Mouse (Mus musculus): ENCODE measurements around the gene Spata16. TPM values are rescaled to one million over a fixed set of nuclear protein-coding genes. Genes with fewer than 3 reads are reported as not detected.

Gene Spata16
- total RNA-seq, 1 experiment from 2014 or later, result not detected

GRCm38 (mm10) chr3:26972105-26972504 is 334.7 kb downstream of the Spata16 start:
- peak; percentile 78 for DNase-seq

DNA sequence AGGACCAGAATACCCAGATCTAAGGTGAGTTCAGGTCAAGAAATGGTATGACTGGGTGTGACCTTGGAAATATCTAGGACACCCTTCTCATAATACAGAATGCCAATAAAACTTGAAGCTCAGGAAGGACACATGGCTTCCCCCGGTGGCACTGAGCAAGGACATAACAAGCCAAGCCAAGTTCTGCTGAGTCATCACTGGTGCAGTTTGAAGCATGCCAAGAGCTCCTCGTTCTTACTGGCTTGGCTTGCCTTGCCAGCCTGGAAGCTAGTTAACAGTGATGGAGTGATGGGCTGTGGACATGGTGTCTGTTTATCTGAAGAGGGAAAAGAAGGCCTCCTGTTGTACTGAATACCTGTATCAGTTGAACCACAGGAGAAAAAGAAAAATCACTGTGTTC is 342.2 kb downstream of the Spata16 start:
- DNase-seq, result peak; percentile 49

GRCm38 (mm10) chr3:26980371-26980770 is 343.0 kb downstream of the Spata16 start:
- DNase-seq, result no peak

DNA sequence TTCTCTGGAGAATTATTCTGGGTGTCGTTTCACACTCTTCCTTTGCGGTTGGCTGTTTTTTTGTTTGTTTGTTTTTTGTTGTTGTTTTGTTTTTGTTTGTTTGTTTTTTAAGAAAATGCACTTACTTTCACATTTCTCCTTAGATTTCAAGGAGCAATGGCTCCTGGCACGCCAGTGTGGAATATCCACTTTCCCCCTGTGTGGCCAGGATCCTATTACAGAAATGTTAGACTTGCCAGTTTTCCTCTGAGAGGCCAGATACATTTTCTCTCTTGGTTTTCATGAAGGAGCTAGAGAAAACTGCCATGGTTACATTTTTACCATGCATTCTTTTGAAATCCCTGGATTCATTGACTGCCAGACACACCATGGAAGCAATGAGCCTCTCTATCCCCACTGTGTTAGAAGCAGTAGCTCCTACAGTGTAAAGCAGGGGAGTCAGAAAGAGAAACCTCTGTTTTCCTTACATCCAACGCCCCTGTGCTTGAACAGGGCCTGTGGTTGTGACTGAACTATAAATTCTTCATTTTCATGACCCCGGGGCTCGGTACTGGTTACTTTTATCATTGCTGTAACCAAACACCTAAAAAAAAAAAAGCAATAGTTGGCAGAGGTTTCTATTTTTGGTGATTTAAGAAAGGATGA is 344.7 kb downstream of the Spata16 start:
- DNase-seq, result no peak

- DNase-seq, result no peak
Measured at GRCm38 (mm10) chr3:26983749-26984148, 346.3 kb downstream of the Spata16 start.

DNA sequence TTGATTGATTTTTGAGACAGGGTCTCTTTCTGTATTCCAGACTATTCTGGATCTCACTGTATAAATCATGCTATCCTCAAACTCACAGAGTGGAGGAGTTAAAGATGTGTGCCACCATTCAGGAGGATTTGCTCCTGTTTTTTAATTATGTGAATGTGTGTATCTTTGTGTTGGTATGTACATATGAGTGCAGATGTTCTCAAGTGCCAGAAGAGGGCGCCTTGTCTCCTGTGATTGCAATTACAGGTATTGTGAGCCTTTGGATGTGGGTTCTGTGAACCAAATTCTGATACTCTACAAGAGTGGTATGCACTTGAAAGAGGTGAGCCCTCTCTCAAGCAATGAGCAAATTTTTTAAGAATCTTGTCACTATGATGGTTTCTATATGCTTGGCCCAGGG is 369.4 kb downstream of the Spata16 start:
- DNase-seq, result no peak

DNA sequence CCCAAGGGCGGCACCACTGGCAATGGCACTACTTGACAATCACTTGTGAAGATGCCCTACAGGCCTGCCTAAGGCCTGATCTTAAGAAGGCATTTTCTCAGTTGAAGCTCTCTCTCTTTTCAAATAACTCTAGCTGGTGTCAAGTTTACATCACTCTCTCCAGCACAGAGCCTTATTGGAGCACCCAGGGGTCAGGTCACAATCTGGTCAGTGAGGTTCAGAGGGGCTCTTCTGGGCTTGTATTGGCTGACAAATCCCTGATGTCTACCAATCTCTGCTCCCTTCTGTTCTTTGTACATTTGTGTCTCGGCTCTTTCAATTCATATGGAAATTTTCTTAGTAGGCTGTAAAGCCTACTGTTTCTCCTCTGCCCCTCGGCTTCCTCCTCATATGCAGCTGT is 390.5 kb downstream of the Spata16 start:
- no peak for DNase-seq

DNA sequence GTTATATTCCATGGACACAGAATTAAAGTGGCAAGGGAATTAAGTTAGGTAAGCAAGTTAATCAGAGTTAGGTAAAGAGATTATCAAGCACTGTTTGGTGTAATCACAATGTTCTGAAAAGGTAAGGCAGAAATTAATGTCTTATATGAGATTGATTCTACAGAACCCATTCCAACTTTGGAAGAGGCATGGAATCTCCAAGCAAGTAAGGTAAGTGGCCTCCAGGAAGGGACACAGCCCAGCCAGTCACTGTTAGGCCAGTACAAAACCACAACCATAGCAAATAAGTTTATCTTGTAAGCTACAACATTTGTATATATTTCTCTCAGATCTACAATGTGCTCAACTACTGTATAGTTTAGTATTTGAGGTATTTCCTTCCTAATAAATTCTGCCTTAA is 391.1 kb downstream of the Spata16 start:
- DNase-seq, result no peak

DNA sequence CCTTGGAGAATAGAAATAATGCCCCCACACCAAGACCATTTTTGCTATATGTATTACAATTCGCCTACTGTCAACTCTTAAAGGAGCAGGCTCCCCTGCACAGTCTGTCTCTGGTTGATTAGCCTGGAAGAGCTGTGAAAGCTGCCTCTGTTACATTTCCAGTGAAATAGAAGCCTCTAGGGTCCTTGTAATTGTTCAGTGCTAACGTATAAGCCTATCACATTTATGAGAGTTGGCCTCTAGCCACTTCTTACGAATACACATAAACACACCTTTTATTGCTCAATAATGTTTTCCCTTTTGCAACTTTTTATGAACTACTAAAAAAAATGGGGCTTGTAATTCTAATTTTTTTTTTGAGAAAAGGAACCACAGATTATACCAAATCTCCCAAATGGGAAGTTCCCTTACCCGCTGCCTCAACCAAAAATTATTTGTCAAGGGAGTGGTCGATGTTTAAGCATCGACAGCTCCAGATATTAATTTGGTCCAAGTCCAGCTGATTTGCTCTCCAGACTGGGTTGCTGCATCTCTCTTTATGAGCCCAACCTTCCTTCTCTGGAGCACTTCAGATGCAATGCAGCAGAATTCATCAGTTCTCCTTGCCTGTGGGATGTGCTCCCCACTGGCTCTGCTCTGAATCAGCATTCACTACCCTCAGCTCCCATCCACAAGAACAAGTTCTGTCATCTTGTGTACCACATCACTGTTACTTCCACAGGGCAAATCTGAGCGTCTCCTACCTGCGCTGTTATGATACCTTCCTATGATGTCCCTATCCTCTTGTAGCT is 392.8 kb downstream of the Spata16 start:
- no peak for DNase-seq

Small RNA genes lying within 50 kb of the gene (microRNA-seq; reads per million reads assigned to microRNA genes)
- gene Gm25773 (0 reads per million in 2 experiments), gene Gm44464 (0 reads per million in 2 experiments)

Measured in adrenal gland, postnatal 25 days (tissue).